Mouse (Mus musculus): ENCODE measurements around the gene Pik3r5. TPM values are rescaled to one million over a fixed set of nuclear protein-coding genes. Genes with fewer than 3 reads are reported as not detected.

Pik3r5 gene
- polyA plus RNA-seq, 1 experiment from 2014 or later: 0.21 TPM

DNA sequence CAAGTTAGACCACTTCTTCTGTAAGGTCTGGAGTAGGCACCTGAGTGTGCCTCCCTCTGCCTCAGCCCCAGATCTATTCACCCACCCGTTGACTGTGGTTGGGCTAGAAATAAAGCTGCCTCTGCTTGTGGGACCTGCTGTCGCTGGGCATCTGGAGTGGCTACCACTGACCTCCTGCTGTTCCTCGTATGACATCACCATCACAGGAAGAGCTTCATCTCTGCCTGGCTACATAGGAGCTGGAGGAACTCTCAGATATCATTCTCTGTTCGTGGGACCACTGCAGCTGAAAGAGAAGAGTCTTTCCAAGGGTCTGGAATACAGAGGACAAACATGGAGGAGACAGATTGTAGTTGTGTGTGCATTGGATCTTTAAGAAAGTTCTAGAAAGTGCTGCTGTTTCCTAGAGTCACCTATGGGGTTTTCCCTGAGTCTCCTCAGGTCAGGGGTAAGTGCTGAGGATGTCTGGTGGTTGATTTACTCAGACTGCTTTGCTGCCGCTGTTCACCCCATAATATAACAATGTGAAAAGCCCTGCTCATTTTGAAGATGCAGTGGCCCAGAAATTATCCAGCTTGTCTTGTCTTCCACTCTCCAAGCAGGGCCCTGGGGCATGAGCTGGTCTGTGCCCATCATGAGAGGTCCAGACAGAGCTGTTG, 20.0 kb downstream of the Pik3r5 start:
- H3K9me3 ChIP-seq (replicated peaks; ENCODE audit: low read length): no peaks in the 10 kb centered on the region
- ATAC-seq (replicated peaks; ENCODE audit: low FRiP score, low read depth) (no peak), DNase-seq (ENCODE audit: low spot score) (no peak)
- H3K4me2 ChIP-seq (ENCODE audit: low read length): no peak overlapping the region
- H3K27me3 ChIP-seq (ENCODE audit: insufficient read depth, low read length): no peaks in the 10 kb centered on the region
- WGBS: 68% methylated on average over 5 of the region's 5 CpGs
- no peak overlapping the region for H3K9ac ChIP-seq (ENCODE audit: low read depth, low read length)
- no peaks in the 10 kb centered on the region for H3K36me3 ChIP-seq (ENCODE audit: insufficient read depth, low read length)
- TF ChIP-seq CTCF (IDR thresholded peaks at IDR 0.05; ENCODE audit: low read depth): no peak
- peaks cover 4% of the 10 kb centered on the region; the same call in 1 of the 2 replicates for H3K4me1 ChIP-seq (replicated peaks; ENCODE audit: insufficient read depth, low read length)
- no peak overlapping the region for H3K27ac ChIP-seq
- H3K4me3 ChIP-seq (replicated peaks; ENCODE audit: low read depth, low read length): no peak overlapping the region

DNA sequence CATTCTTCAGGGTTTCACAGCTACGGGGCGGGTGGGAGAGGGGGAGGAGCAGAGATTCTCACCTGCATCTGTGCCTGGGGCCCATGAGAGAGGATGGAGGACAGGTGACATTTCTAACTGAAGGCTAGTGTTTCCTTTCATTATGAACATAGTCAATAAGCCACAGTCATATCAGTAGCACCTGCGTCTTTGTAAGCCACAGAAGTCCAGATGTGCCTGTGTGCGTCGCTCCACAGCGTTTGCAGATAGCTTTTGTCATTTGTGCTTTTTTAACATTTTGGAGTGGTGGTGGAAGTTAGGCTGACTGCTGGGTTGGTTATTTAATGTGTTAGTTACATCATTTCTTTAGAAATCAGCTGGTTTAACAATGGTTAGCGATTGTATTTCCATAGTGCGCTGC, 20.8 kb downstream of the Pik3r5 start:
- H3K36me3 ChIP-seq (ENCODE audit: insufficient read depth, low read length): no peaks in the 10 kb centered on the region
- 91% methylated on average over 8 of the region's 8 CpGs for WGBS
- H3K27me3 ChIP-seq (ENCODE audit: insufficient read depth, low read length): no peaks in the 10 kb centered on the region
- H3K27ac ChIP-seq: no peak overlapping the region
- H3K4me2 ChIP-seq (ENCODE audit: low read length): no peak overlapping the region
- H3K4me1 ChIP-seq (replicated peaks; ENCODE audit: insufficient read depth, low read length): peaks cover 4% of the 10 kb centered on the region; the same call in 1 of the 2 replicates
- H3K9ac ChIP-seq (ENCODE audit: low read depth, low read length): no peak overlapping the region
- DNase-seq (ENCODE audit: low spot score) (no peak), ATAC-seq (replicated peaks; ENCODE audit: low FRiP score, low read depth) (no peak)
- no peak for TF ChIP-seq CTCF (IDR thresholded peaks at IDR 0.05; ENCODE audit: low read depth)
- no peak overlapping the region for H3K4me3 ChIP-seq (replicated peaks; ENCODE audit: low read depth, low read length)
- no peaks in the 10 kb centered on the region for H3K9me3 ChIP-seq (replicated peaks; ENCODE audit: low read length)

DNA sequence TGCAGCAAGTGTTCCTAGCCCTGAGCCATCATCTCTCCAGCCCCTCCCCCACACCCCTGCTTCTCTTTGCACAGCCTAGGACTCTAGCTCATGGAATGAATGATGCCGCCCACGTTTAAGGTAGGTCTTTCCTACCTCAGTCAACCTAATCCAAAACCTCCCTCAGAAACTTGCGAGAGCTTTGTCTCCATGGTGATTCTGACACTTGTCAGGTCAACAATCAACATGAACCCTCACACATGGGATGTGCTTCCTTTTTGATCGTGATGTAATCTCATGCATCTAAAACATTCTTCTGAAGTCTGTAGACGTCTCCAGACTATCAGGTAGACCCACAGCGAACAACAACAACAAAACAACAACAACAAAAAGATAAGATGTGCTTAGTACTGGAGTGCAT, 21.4 kb downstream of the Pik3r5 start:
- Histone ChIP-seq H3K9ac (ENCODE audit: low read depth, low read length) (no peak overlapping the region), H3K4me1 (replicated peaks; ENCODE audit: insufficient read depth, low read length) (peaks cover 4% of the 10 kb centered on the region; the same call in 1 of the 2 replicates), H3K27ac (no peak overlapping the region), H3K9me3 (replicated peaks; ENCODE audit: low read length) (no peaks in the 10 kb centered on the region), H3K4me3 (replicated peaks; ENCODE audit: low read depth, low read length) (no peak overlapping the region), H3K4me2 (ENCODE audit: low read length) (no peak overlapping the region), H3K27me3 (ENCODE audit: insufficient read depth, low read length) (no peaks in the 10 kb centered on the region), H3K36me3 (ENCODE audit: insufficient read depth, low read length) (no peaks in the 10 kb centered on the region)
- TF ChIP-seq CTCF (IDR thresholded peaks at IDR 0.05; ENCODE audit: low read depth): no peak
- ATAC-seq (replicated peaks; ENCODE audit: low FRiP score, low read depth): no peak
- no peak for DNase-seq (ENCODE audit: low spot score)
- whole genome bisulfite sequencing: 70% methylated on average over 6 of the region's 6 CpGs

DNA sequence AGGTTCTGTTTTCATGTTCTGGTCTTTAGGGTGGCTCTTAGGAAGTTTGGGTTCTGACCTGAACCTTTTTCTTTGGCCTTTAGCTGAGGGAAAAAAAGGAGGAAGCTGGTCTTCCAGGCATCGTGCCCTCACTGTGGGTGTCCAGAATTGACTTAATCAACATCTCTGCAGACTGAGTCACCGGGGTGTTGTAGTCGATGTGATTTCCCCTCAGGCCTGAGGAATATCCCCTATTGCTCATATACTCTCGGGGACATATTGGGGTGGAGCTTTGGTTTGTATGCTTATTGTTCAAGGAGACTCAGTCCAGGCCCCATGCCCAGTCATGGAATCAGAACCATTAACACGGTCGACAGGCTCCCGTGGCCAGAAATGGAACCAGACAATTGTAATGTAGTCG, 26.2 kb downstream of the Pik3r5 start:
- ATAC-seq (replicated peaks; ENCODE audit: low FRiP score, low read depth) (no peak), DNase-seq (ENCODE audit: low spot score) (no peak)
- Histone ChIP-seq H3K36me3 (ENCODE audit: insufficient read depth, low read length) (no peaks in the 10 kb centered on the region), H3K9me3 (replicated peaks; ENCODE audit: low read length) (no peaks in the 10 kb centered on the region), H3K27me3 (ENCODE audit: insufficient read depth, low read length) (no peaks in the 10 kb centered on the region), H3K4me1 (replicated peaks; ENCODE audit: insufficient read depth, low read length) (no peaks in the 10 kb centered on the region), H3K4me3 (replicated peaks; ENCODE audit: low read depth, low read length) (no peak overlapping the region), H3K4me2 (ENCODE audit: low read length) (no peak overlapping the region), H3K27ac (no peak overlapping the region), H3K9ac (ENCODE audit: low read depth, low read length) (no peak overlapping the region)
- no peak for TF ChIP-seq CTCF (IDR thresholded peaks at IDR 0.05; ENCODE audit: low read depth)
- 76% methylated on average over 8 of the region's 8 CpGs for WGBS

DNA sequence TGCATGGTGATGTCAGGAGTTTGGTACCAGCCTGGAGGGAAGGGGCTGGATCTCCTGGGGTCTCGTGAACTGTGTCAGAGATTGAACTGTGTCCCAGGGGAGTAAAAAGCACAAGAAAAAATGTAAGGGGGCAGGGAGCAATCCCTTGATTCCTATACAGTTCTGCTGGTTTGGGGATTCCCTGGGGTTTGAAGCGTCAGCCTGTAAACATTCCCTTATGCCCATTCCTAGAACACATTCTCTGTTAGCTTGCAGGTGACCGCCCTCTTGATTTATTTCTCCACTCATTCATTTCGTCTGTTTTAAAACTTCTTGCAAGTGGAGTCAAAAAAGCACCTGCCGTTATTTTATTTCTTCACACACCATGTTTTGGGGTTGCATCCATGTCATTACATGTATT, 27.1 kb downstream of the Pik3r5 start:
- H3K4me2 ChIP-seq (ENCODE audit: low read length): no peak overlapping the region
- no peak overlapping the region for H3K27ac ChIP-seq
- H3K4me1 ChIP-seq (replicated peaks; ENCODE audit: insufficient read depth, low read length): no peaks in the 10 kb centered on the region
- ATAC-seq (replicated peaks; ENCODE audit: low FRiP score, low read depth): no peak
- H3K9ac ChIP-seq (ENCODE audit: low read depth, low read length): no peak overlapping the region
- H3K27me3 ChIP-seq (ENCODE audit: insufficient read depth, low read length): no peaks in the 10 kb centered on the region
- H3K36me3 ChIP-seq (ENCODE audit: insufficient read depth, low read length): no peaks in the 10 kb centered on the region
- no peak for TF ChIP-seq CTCF (IDR thresholded peaks at IDR 0.05; ENCODE audit: low read depth)
- H3K9me3 ChIP-seq (replicated peaks; ENCODE audit: low read length): no peaks in the 10 kb centered on the region
- WGBS: 70% methylated on average over 5 of the region's 5 CpGs
- H3K4me3 ChIP-seq (replicated peaks; ENCODE audit: low read depth, low read length): no peak overlapping the region
- DNase-seq (ENCODE audit: low spot score): no peak

DNA sequence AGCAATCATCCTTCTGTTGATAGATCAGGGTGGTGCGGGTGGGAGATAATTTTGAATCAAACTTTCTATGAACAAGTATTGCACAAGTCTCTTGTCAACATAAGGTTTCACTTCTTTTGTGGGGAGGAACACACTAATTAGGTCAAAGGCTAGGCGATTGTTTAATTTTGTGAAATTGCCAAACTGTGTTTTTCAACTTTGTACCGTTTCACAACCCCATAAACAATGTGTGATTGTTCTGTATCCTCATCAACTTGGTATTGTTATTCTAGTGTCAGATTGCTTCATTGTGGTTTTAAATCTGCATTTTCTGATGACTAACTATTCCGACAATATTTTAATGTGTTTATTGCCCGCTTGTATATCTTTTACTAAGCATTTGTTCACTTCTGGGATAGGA, 27.6 kb downstream of the Pik3r5 start:
- WGBS: 74% methylated on average over 5 of the region's 5 CpGs
- no peaks in the 10 kb centered on the region for H3K9me3 ChIP-seq (replicated peaks; ENCODE audit: low read length)

DNA sequence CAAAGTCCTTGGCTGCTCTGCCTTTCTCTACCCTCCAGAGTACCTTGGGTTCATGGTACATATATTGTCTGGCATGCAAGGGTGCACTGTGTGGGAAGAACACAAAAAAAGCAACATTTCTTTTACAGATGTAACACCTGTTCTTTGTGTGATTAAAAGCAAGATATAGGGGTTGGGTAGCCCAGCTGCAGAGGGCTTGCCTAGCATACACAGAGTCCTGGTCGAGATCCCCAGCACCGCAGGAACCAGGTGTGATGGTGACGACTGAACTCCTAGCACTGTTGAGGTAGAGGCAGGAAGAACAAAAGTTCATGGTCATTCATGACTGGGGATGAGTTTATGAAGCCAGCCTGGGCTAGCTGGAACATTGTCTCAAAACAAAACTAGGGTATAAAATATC, 30.8 kb downstream of the Pik3r5 start:
- Histone ChIP-seq H3K4me1 (replicated peaks; ENCODE audit: insufficient read depth, low read length) (no peaks in the 10 kb centered on the region), H3K27me3 (ENCODE audit: insufficient read depth, low read length) (no peaks in the 10 kb centered on the region), H3K27ac (no peak overlapping the region), H3K4me3 (replicated peaks; ENCODE audit: low read depth, low read length) (no peak overlapping the region), H3K36me3 (ENCODE audit: insufficient read depth, low read length) (no peaks in the 10 kb centered on the region), H3K9ac (ENCODE audit: low read depth, low read length) (no peak overlapping the region), H3K4me2 (ENCODE audit: low read length) (no peak overlapping the region), H3K9me3 (replicated peaks; ENCODE audit: low read length) (no peaks in the 10 kb centered on the region)
- TF ChIP-seq CTCF (IDR thresholded peaks at IDR 0.05; ENCODE audit: low read depth): no peak
- WGBS: 78% methylated on average over 3 of the region's 3 CpGs
- ATAC-seq (replicated peaks; ENCODE audit: low FRiP score, low read depth): no peak
- DNase-seq (ENCODE audit: low spot score): no peak

More for the DNA sequence above, 27.6 kb downstream of the Pik3r5 start:
- H3K4me3 ChIP-seq (replicated peaks; ENCODE audit: low read depth, low read length): no peak overlapping the region
- no peak for TF ChIP-seq CTCF (IDR thresholded peaks at IDR 0.05; ENCODE audit: low read depth)
- no peaks in the 10 kb centered on the region for H3K36me3 ChIP-seq (ENCODE audit: insufficient read depth, low read length)
- no peak for DNase-seq (ENCODE audit: low spot score)
- no peak overlapping the region for H3K9ac ChIP-seq (ENCODE audit: low read depth, low read length)
- H3K27ac ChIP-seq: no peak overlapping the region
- no peaks in the 10 kb centered on the region for H3K4me1 ChIP-seq (replicated peaks; ENCODE audit: insufficient read depth, low read length)
- H3K4me2 ChIP-seq (ENCODE audit: low read length): no peak overlapping the region
- H3K27me3 ChIP-seq (ENCODE audit: insufficient read depth, low read length): no peaks in the 10 kb centered on the region
- no peak for ATAC-seq (replicated peaks; ENCODE audit: low FRiP score, low read depth)

All from kidney, postnatal 0 days (tissue).